Mouse (Mus musculus) embryonic facial prominence, embryonic 13.5 days (tissue): ENCODE data around the gene Prr5l. TPM values are rescaled to one million over a fixed set of nuclear protein-coding genes. Genes with fewer than 3 reads are reported as not detected.

Experiments
- ATAC-seq: fragments of 200-750 bp; cut with Nextera tagmentation; 2 replicates; pipeline ENCODE4 v1.8.0; 2017; ENCODE audit warnings: low read depth; ENCODE audit not compliant: insufficient number of reproducible peaks, insufficient read depth, low FRiP score, low TSS enrichment
- H3K27ac ChIP-seq: fragments of 300-500 bp; sonication (generic); 2 replicates; pipeline ENCODE4 v1.5.1; 2015; ENCODE audit warnings: moderate library complexity, mild to moderate bottlenecking, inconsistent platforms
- H3K27me3 ChIP-seq: fragments of 300-500 bp; sonication (generic); 2 replicates; pipeline ENCODE4 v1.6.1; 2015; ENCODE audit warnings: mild to moderate bottlenecking, inconsistent platforms
- H3K36me3 ChIP-seq: fragments of 300-500 bp; sonication (generic); 2 replicates; pipeline ENCODE4 v1.6.1; 2015; ENCODE audit warnings: mild to moderate bottlenecking, inconsistent platforms
- H3K4me1 ChIP-seq: fragments of 300-500 bp; sonication (generic); 2 replicates; pipeline ENCODE4 v1.6.1; 2015; ENCODE audit warnings: inconsistent platforms
- H3K4me2 ChIP-seq: fragments of 300-500 bp; sonication (generic); 2 replicates; pipeline ENCODE4 v1.6.1; 2015; ENCODE audit warnings: moderate library complexity, mild to moderate bottlenecking, inconsistent platforms
- H3K4me3 ChIP-seq: fragments of 300-500 bp; sonication (generic); 2 replicates; pipeline ENCODE4 v1.5.1; 2015; ENCODE audit warnings: mild to moderate bottlenecking, inconsistent platforms
- H3K9ac ChIP-seq: fragments of 300-500 bp; sonication (generic); 2 replicates; pipeline ENCODE4 v1.6.1; 2015; ENCODE audit warnings: mild to moderate bottlenecking, inconsistent platforms
- H3K9me3 ChIP-seq: fragments of 300-500 bp; sonication (generic); 2 replicates; pipeline ENCODE4 v1.6.1; 2016; ENCODE audit warnings: inconsistent platforms
- WGBS: fragments of 180-500 bp; shearing (Covaris S2); methylation state at CpG from one replicate; pipeline ENCODE4 v1.1.7; 2015; ENCODE audit warnings: mixed read lengths; 5-methylcytosine and 5-hydroxymethylcytosine counted together
- polyA plus RNA-seq: library from polyadenylated mRNA; unstranded; fragments of >200 nt; fragmentation: Nextera tagmentation; extraction: Ambion mirVana; gene quantifications from 2 replicates; pipeline ENCODE4 v1.2.1, GENCODE M21; 2015

Gene Prr5l
- polyA plus RNA-seq, 1 experiment from 2014 or later, result 34.1 TPM

- Histone ChIP-seq H3K4me2 (peak overlapping the region; percentile 57), H3K4me1 (0 out of 2 replicates have a peak, but pooled peaks cover 11% of the 10 kb centered on the region), H3K27me3 (no peaks in the 10 kb centered on the region), H3K4me3 (no peak overlapping the region), H3K27ac (no peak overlapping the region), H3K36me3 (peaks cover 13% of the 10 kb centered on the region), H3K9ac (peak overlapping the region; percentile 63; the same call in 1 of the 2 replicates), H3K9me3 (no peaks in the 10 kb centered on the region)
- 46% methylated on average over 5 of the region's 5 CpGs for WGBS
- ATAC-seq, result no peak
Measured at GRCm38 (mm10) chr2:101906379-101906690, 23.5 kb upstream of the Prr5l start.

GRCm38 (mm10) chr2:101905534-101906378 is 22.9 kb upstream of the Prr5l start:
- 0 out of 2 replicates have a peak, but pooled peaks cover 11% of the 10 kb centered on the region for H3K4me1 ChIP-seq
- peaks cover 18% of the 10 kb centered on the region for H3K36me3 ChIP-seq
- peak overlapping the region; percentile 63 for H3K9ac ChIP-seq
- peak; percentile 27; the same call in 1 of the 2 replicates for ATAC-seq
- 21% methylated on average over 21 of the region's 21 CpGs for WGBS
- H3K4me3 ChIP-seq, result peak overlapping the region; percentile 27
- peak overlapping the region; percentile 57 for H3K4me2 ChIP-seq
- no peaks in the 10 kb centered on the region for H3K27me3 ChIP-seq
- H3K9me3 ChIP-seq, result no peaks in the 10 kb centered on the region
- no peak overlapping the region for H3K27ac ChIP-seq

DNA sequence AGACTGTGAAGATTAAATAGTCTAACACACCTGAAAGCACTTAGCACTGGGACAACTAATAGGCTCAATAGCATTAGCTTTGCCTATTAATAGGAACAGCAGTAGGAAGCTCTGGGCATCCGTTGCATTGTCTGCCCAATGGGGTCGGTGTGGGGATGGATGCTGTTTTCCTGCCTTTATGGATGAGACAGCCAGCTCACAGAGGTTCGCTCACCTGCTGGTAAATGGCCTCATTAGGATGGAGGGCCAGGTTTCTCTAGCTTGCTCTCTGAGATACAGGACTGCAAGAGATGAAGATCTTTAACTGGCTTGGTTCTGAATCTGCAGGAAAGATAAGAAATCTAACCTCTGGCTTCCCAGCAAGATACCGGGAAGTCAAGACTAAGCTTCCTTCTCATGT is 19.4 kb upstream of the Prr5l start:
- peaks cover 28% of the 10 kb centered on the region for H3K36me3 ChIP-seq
- no peak for ATAC-seq
- H3K4me1 ChIP-seq, result 0 out of 2 replicates have a peak, but pooled peaks cover 11% of the 10 kb centered on the region
- no peak overlapping the region for H3K4me2 ChIP-seq
- no peak overlapping the region for H3K27ac ChIP-seq
- H3K4me3 ChIP-seq, result no peak overlapping the region
- no peaks in the 10 kb centered on the region for H3K27me3 ChIP-seq
- H3K9me3 ChIP-seq, result no peaks in the 10 kb centered on the region
- no peak overlapping the region for H3K9ac ChIP-seq
- 79% methylated on average over 4 of the region's 4 CpGs for whole genome bisulfite sequencing

GRCm38 (mm10) chr2:101896425-101897204 is 13.8 kb upstream of the Prr5l start:
- Histone ChIP-seq H3K4me1 (no peaks in the 10 kb centered on the region), H3K9ac (no peak overlapping the region), H3K36me3 (peaks cover 43% of the 10 kb centered on the region), H3K9me3 (no peaks in the 10 kb centered on the region), H3K4me3 (no peak overlapping the region), H3K27ac (no peak overlapping the region), H3K4me2 (no peak overlapping the region), H3K27me3 (no peaks in the 10 kb centered on the region)
- 69% methylated on average over 10 of the region's 10 CpGs for WGBS
- no peak for ATAC-seq

- Histone ChIP-seq H3K27me3 (no peaks in the 10 kb centered on the region), H3K27ac (no peak overlapping the region), H3K4me3 (no peak overlapping the region), H3K4me1 (no peaks in the 10 kb centered on the region), H3K4me2 (no peak overlapping the region), H3K9me3 (no peaks in the 10 kb centered on the region), H3K9ac (no peak overlapping the region), H3K36me3 (peaks cover 22% of the 10 kb centered on the region)
- WGBS, result 94% methylated on average over 3 of the region's 3 CpGs
- ATAC-seq, result no peak
Measured at GRCm38 (mm10) chr2:101894126-101894525, 11.3 kb upstream of the Prr5l start.

- ATAC-seq, result no peak
- no peak overlapping the region for H3K4me2 ChIP-seq
- H3K27ac ChIP-seq, result no peak overlapping the region
- no peaks in the 10 kb centered on the region for H3K27me3 ChIP-seq
- WGBS, result 53% methylated on average over 7 of the region's 7 CpGs
- H3K9me3 ChIP-seq, result no peaks in the 10 kb centered on the region
- H3K36me3 ChIP-seq, result peaks cover 10% of the 10 kb centered on the region
- H3K9ac ChIP-seq, result no peak overlapping the region
- H3K4me1 ChIP-seq, result peaks cover 11% of the 10 kb centered on the region
- no peak overlapping the region for H3K4me3 ChIP-seq
Measured at GRCm38 (mm10) chr2:101891143-101891542, 8.3 kb upstream of the Prr5l start.

- Histone ChIP-seq H3K36me3 (no peaks in the 10 kb centered on the region), H3K27me3 (no peaks in the 10 kb centered on the region), H3K4me2 (no peak overlapping the region), H3K4me1 (peaks cover 11% of the 10 kb centered on the region), H3K4me3 (no peak overlapping the region), H3K9ac (no peak overlapping the region), H3K9me3 (no peaks in the 10 kb centered on the region), H3K27ac (no peak overlapping the region)
- WGBS, result 90% methylated on average over 8 of the region's 8 CpGs
- ATAC-seq, result no peak
Measured at GRCm38 (mm10) chr2:101888886-101889285, 6.1 kb upstream of the Prr5l start.

DNA sequence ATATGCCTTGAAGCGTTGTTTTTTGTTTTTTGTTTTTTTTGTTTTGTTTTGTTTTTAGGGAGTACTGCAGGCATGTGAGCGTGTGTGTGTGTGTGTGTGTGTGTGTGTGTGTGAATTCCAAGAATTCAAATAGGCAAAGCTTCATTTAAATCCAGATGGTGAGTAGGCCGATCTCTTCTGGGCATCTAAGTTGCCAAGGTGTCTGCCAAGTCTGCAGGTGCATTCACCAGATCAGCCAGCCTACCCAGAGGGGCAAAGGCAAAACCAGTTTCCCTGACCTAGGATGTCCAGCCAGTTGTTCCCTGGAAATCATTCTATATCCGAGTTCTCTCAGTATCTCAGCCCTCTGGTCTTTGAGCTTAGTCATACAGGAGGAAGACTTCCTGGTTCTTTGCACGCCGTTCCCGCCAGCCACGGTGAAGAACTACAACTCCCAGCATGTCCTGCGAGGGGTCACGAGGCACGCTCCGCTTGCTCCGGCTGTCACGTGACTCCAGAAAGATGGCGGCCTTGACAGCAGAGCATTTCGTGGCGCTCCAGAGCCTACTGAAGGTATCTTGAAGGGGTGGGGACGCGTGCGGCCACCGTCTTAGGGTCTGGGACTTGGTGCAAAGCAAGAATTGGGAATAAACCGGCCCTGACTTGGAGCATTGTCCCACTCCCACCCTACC is 3.1 kb upstream of the Prr5l start, which contains the start of gene Commd9:
TSS of gene Commd9 (plus strand) at position 480 of the 671 bp plus-strand sequence.
- WGBS, result 13% methylated on average over 22 of the region's 22 CpGs
- H3K4me2 ChIP-seq, result peak within 1 kb of the TSS; percentile 86
- H3K36me3 ChIP-seq, result no peaks in the 10 kb centered on the region
- H3K27ac ChIP-seq, result no peak within 1 kb of the TSS
- peaks cover 11% of the 10 kb centered on the region for H3K4me1 ChIP-seq
- no peaks in the 10 kb centered on the region for H3K9me3 ChIP-seq
- ATAC-seq, result peak; percentile 93
- H3K9ac ChIP-seq, result peak within 1 kb of the TSS; percentile 76
- H3K27me3 ChIP-seq, result 0 out of 2 replicates have a peak, but pooled peaks cover 5% of the 10 kb centered on the region
- H3K4me3 ChIP-seq, result peak within 1 kb of the TSS; percentile 70

DNA sequence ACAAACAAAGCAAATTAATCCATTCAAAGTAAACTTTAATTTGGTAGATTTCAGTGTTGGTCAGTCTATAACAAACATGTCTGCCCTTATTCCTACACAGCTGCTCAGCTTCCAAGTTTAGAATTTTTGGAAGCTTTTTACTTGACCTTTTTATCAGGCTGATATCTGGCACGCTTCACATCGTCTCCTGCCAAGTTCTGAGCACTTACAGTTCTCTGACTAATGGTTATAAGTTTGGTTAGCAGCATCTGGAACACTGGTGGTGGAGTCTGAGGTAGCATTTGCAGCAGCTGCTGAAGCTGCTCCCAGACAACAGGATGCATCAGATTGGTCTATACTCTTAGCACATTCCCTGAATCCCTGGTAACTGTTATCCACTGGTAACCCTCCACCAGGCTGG is 1.5 kb upstream of the Prr5l start:
- Histone ChIP-seq H3K4me3 (no peak overlapping the region), H3K9ac (no peak overlapping the region), H3K27ac (no peak overlapping the region), H3K9me3 (no peaks in the 10 kb centered on the region), H3K4me1 (peaks cover 11% of the 10 kb centered on the region), H3K4me2 (no peak overlapping the region), H3K27me3 (0 out of 2 replicates have a peak, but pooled peaks cover 5% of the 10 kb centered on the region), H3K36me3 (no peaks in the 10 kb centered on the region)
- ATAC-seq, result no peak
- WGBS, result 85% methylated on average over 2 of the region's 2 CpGs

GRCm38 (mm10) chr2:101881471-101882162 is 1.2 kb downstream of the Prr5l start:
- no peak overlapping the region for H3K4me3 ChIP-seq
- ATAC-seq, result no peak
- no peaks in the 10 kb centered on the region for H3K36me3 ChIP-seq
- no peak overlapping the region for H3K27ac ChIP-seq
- H3K9ac ChIP-seq, result no peak overlapping the region
- H3K4me2 ChIP-seq, result no peak overlapping the region
- H3K27me3 ChIP-seq, result peaks cover 5% of the 10 kb centered on the region; the same call in 1 of the 2 replicates
- WGBS, result 86% methylated on average over 9 of the region's 9 CpGs
- H3K4me1 ChIP-seq, result peaks cover 1% of the 10 kb centered on the region
- H3K9me3 ChIP-seq, result no peaks in the 10 kb centered on the region

- Histone ChIP-seq H3K4me3 (peak overlapping the region; percentile 25), H3K9ac (peak overlapping the region; percentile 52; the same call in 1 of the 2 replicates)
- WGBS, result 29% methylated on average over 14 of the region's 14 CpGs
Measured at GRCm38 (mm10) chr2:101871179-101871578, 11.6 kb downstream of the Prr5l start.

More at GRCm38 (mm10) chr2:101871179-101871578, 11.6 kb downstream of the Prr5l start:
- Histone ChIP-seq H3K4me1 (no peaks in the 10 kb centered on the region), H3K36me3 (no peaks in the 10 kb centered on the region), H3K27me3 (0 out of 2 replicates have a peak, but pooled peaks cover 2% of the 10 kb centered on the region), H3K27ac (no peak overlapping the region), H3K4me2 (peak overlapping the region; percentile 50), H3K9me3 (no peaks in the 10 kb centered on the region)
- no peak for ATAC-seq
